Mouse (Mus musculus): ENCODE results near the gene Pias1. TPM values are rescaled to one million over a fixed set of nuclear protein-coding genes. Genes with fewer than 3 reads are reported as not detected.

Pias1 gene
- total and polyA plus RNA-seq, 3 experiments: 7.7 to 21.5 TPM; not detected in 1

DNA sequence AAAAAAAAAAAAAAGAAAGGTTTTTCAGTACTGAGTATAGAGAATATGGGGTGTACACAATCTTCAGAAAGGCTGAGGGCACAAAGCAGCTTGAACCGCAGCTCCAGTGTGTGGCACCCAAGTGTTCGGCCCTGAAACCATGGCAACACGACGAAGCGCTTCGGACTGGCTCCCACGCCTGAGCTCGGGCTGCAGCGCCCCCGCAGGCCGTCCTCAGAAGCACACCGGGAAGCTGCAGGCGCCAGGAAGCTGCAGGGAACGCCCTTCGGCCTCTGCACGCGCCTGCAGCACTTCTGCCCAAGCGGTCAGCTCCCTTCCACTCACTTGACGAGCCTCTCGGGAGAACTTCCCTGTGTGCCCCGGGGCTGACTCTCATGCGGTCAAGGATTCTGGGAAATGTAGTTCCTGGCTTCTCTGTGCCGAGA, 159.1 kb downstream of the Pias1 start:
- peak overlapping the region; percentile 30 to 39 for H3K4me3 ChIP-seq (ENCODE audit: control insufficient read depth in 1 of 2, insufficient read depth in 1 of 2, low read depth in 2 of 2, low read length in 2 of 2)
- H3K79me2 ChIP-seq (ENCODE audit: control insufficient read depth, insufficient read depth, low read length, poor library complexity): no peaks in the 10 kb centered on the region; the same call in 1 of the 2 replicates
- peak overlapping the region; percentile 47 for H3K9ac ChIP-seq (ENCODE audit: control insufficient read depth, low read depth, low read length, poor library complexity, severe bottlenecking)
- no peaks in the 10 kb centered on the region for H3K9me3 ChIP-seq (replicated peaks; ENCODE audit: insufficient read depth, low read length)
- peak; percentile 97 for DNase-seq (ENCODE audit: low read depth, low spot score)
- H3K4me1 ChIP-seq (ENCODE audit: control insufficient read depth in 1 of 2, insufficient read depth in 2 of 2, low read length in 2 of 2): peaks cover 8 to 22% of the 10 kb centered on the region in 2 experiments
- H3K27ac ChIP-seq (ENCODE audit: control insufficient read depth, low read depth, low read length): peak overlapping the region; percentile 32
- peaks cover 0 to 15% of the 10 kb centered on the region in 2 experiments; a peak in 2 of 4 replicates for H3K36me3 ChIP-seq (ENCODE audit: control insufficient read depth in 1 of 2, insufficient read depth in 2 of 2, low read length in 2 of 2)
- 0 out of 4 replicates have a peak, but pooled peaks cover 2 to 3% of the 10 kb centered on the region in 2 experiments for H3K27me3 ChIP-seq (ENCODE audit: control insufficient read depth in 1 of 2, insufficient read depth in 2 of 2, low read length in 2 of 2)
- TF ChIP-seq TCF12 (IDR thresholded peaks at IDR 0.05; ENCODE audit: low read depth, low read length): no peak; the same call in 1 of the 2 replicates
- TF ChIP-seq USF2 (IDR thresholded peaks at IDR 0.05; ENCODE audit: borderline replicate concordance in 1 of 2, insufficient read depth in 1 of 2, low read depth in 1 of 2, low read length in 2 of 2): no peak
- TF ChIP-seq UBTF (IDR thresholded peaks at IDR 0.05; ENCODE audit: borderline replicate concordance, insufficient read depth, low read depth, low read length): no peak
- no peak for TF ChIP-seq MEF2A (IDR thresholded peaks at IDR 0.05; ENCODE audit: extremely low read depth, insufficient replicate concordance, low read depth, low read length, poor library complexity, severe bottlenecking)
- TF ChIP-seq MYC (IDR thresholded peaks at IDR 0.05; ENCODE audit: low read depth, low read length): peak; percentile 66
- TF ChIP-seq EP300 (IDR thresholded peaks at IDR 0.05; ENCODE audit: low read depth in 1 of 2, low read length in 2 of 2): no peak
- no peak for TF ChIP-seq GATA1 (IDR thresholded peaks at IDR 0.05; ENCODE audit: low read depth, low read length)
- no peak for TF ChIP-seq JUND (IDR thresholded peaks at IDR 0.05; ENCODE audit: low read depth, low read length)
- no peak for TF ChIP-seq MAFK (IDR thresholded peaks at IDR 0.05; ENCODE audit: borderline replicate concordance, low read depth, low read length)
- TF ChIP-seq MAZ (IDR thresholded peaks at IDR 0.05; ENCODE audit: low read depth, low read length): peak; percentile 54; the same call in 1 of the 2 replicates
- TF ChIP-seq ETS1 (IDR thresholded peaks at IDR 0.05; ENCODE audit: low read depth, low read length): peak; percentile 61; the same call in 1 of the 2 replicates
- peak; percentile 42 for TF ChIP-seq SMC3 (IDR thresholded peaks at IDR 0.05; ENCODE audit: low read depth, low read length)
- peak; percentile 98 for TF ChIP-seq SIN3A (IDR thresholded peaks at IDR 0.05; ENCODE audit: low read length)
- peak; percentile 87 for TF ChIP-seq ELF1 (IDR thresholded peaks at IDR 0.05; ENCODE audit: low read depth, low read length)
- no peak for TF ChIP-seq ZC3H11A (IDR thresholded peaks at IDR 0.05; ENCODE audit: low read depth, low read length)
- TF ChIP-seq RAD21 (IDR thresholded peaks at IDR 0.05; ENCODE audit: low read depth, low read length): peak; percentile 64
- TF ChIP-seq CTCF (IDR thresholded peaks at IDR 0.05 in 2 of 3, conservative IDR thresholded peaks at IDR 0.05 in 1 of 3; ENCODE audit: control insufficient read depth in 1 of 3, insufficient read depth in 1 of 3, low read depth in 2 of 3, low read length in 3 of 3, poor library complexity in 1 of 3, severe bottlenecking in 1 of 3): peak; percentile 76 to 96 (median 90)
- TF ChIP-seq USF1 (IDR thresholded peaks at IDR 0.05; ENCODE audit: low read depth, low read length): 0 out of 2 replicates have a peak, but pooled peaks have one; percentile 16
- no peak for TF ChIP-seq TAL1 (IDR thresholded peaks at IDR 0.05; ENCODE audit: low read length)
- TF ChIP-seq MAX (IDR thresholded peaks at IDR 0.05; ENCODE audit: low read length): peak; percentile 84
- TF ChIP-seq ZMIZ1 (IDR thresholded peaks at IDR 0.05; ENCODE audit: low read depth, low read length): no peak
- no peak for TF ChIP-seq GABPA (IDR thresholded peaks at IDR 0.05; ENCODE audit: low read depth, low read length)
- TF ChIP-seq MYB (IDR thresholded peaks at IDR 0.05; ENCODE audit: low read depth, low read length): no peak
- peak in 1 of 2 experiments; percentile 52; a peak in 1 of 4 replicates for TF ChIP-seq POLR2A (IDR thresholded peaks at IDR 0.05; ENCODE audit: control insufficient read depth in 1 of 2, insufficient read depth in 1 of 2, low read depth in 1 of 2, low read length in 2 of 2, poor library complexity in 1 of 2)
- no peak; the same call in 1 of the 2 replicates for TF ChIP-seq KAT2A (conservative IDR thresholded peaks at IDR 0.05; ENCODE audit: low read depth, low read length)
- no peak for TF ChIP-seq POLR2AphosphoS2 (IDR thresholded peaks at IDR 0.05; ENCODE audit: low read length)
- TF ChIP-seq NELFE (IDR thresholded peaks at IDR 0.05; ENCODE audit: low read depth, low read length): peak; percentile 36
- peak; percentile 96 for TF ChIP-seq MXI1 (IDR thresholded peaks at IDR 0.05; ENCODE audit: low read depth, low read length)
- TF ChIP-seq CHD1 (IDR thresholded peaks at IDR 0.05; ENCODE audit: low read depth, low read length): no peak
- TF ChIP-seq ZKSCAN1 (IDR thresholded peaks at IDR 0.05; ENCODE audit: low read depth, low read length): no peak
- no peak; the same call in 1 of the 2 replicates for TF ChIP-seq BHLHE40 (IDR thresholded peaks at IDR 0.05; ENCODE audit: borderline replicate concordance, low read depth, low read length)
- peak; percentile 79 for TF ChIP-seq ZNF384 (IDR thresholded peaks at IDR 0.05; ENCODE audit: low read depth, low read length)
- no peak for TF ChIP-seq TBP (IDR thresholded peaks at IDR 0.05; ENCODE audit: low read depth, low read length)
- TF ChIP-seq POLR2AphosphoS5 (IDR thresholded peaks at IDR 0.05; ENCODE audit: borderline replicate concordance, low read depth, low read length): no peak
- peak; percentile 93 for TF ChIP-seq HCFC1 (IDR thresholded peaks at IDR 0.05; ENCODE audit: low read depth, low read length)
- TF ChIP-seq E2F4 (IDR thresholded peaks at IDR 0.05; ENCODE audit: borderline replicate concordance, low read depth, low read length): no peak
- TF ChIP-seq NRF1 (IDR thresholded peaks at IDR 0.05; ENCODE audit: insufficient read depth, low read depth, low read length, poor library complexity, severe bottlenecking): peak; percentile 37; the same call in 1 of the 2 replicates

Data from MEL (cell line).